Mouse (Mus musculus): ENCODE data around the gene Ms4a13.
"Not testable (repeated sequence)": the region's sequence is repeated elsewhere in the genome, so short reads cannot be mapped to it uniquely, and the experiment has no call there.

Ms4a13 gene

DNA sequence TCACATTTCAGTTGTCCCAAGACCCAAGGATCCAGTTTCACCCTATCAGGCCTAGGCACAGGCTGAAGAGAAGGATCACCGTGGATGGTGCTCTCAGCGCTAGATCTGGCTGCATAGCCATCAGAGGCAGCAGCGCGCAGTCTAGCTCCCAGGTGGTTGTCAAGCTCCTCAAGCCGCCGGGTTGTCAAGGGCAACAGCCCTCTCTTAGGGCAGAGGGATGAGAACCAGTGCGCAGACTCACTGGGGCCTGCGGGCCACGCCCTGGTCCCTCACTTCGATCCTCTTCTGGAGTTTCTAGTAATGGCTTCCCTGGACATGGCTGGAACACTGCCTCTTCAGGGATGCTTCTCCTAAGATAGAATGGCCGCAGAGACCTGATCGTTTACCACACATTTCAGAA, at the start of gene Ms4a13:
TSS of gene Ms4a13 (minus strand) at position 192 of the 400 bp plus-strand sequence.
- no peak for DNase-seq (ENCODE audit: low spot score)

DNA sequence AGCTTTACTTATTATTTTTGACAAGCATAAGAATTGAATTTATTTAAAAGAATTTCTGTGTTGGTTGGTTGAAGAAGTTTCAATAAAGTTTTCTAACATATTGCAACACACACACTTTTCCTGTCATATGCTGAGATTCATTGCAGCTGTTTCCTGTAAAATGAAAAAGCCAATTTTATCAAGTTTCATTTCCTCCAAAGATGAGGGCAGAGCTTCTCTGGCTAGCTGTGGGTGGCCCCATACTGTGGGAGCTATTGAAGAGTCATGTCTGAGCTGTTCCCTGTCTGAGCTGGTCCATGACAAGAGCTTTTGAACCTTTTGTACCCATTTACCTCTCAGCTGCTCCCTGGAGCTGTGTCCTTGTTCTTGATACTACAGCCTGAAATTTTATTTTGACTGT, 47.7 kb upstream of the Ms4a13 start:
- DNase-seq (ENCODE audit: low spot score): no peak

DNA sequence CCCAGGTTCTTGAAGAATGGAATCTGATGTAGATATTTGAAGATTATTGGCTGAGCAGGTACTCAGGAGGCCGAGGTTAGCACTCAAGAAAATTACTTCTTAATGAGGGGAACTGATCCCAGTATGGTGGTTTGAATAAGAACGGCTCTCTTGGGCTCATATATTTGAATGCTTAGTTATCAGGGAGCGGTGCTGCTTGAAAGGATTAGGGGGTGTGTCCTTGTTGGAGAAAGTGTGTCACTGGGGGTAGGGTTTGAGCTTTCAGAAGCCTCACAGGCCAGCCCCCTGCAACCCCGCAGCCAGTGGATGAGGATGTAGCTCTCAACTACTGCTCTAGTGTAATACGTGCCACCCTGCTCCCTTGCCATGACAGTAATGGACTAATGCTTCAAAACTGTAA, 46.0 kb upstream of the Ms4a13 start:
- DNase-seq (ENCODE audit: low spot score): no peak

DNA sequence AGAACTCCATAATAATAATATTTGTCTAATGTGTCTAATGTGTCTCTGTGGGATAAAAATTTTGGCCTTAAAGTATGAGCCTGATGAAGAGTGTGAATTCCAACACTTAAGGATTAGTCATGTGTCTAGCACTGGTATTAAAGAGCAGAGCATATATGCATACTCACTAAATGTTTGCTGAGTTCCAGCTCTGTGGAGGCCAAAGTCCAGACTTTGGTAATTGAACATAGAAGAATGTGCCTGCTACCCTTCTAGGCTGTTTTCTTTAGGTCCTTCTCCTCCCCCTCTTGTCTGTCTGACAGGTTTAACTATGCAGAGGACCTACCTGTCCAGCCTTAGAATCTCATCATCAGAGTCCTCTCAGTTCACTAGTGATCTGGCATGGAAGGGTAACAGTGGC, 39.3 kb upstream of the Ms4a13 start:
- DNase-seq (ENCODE audit: low spot score): no peak

DNA sequence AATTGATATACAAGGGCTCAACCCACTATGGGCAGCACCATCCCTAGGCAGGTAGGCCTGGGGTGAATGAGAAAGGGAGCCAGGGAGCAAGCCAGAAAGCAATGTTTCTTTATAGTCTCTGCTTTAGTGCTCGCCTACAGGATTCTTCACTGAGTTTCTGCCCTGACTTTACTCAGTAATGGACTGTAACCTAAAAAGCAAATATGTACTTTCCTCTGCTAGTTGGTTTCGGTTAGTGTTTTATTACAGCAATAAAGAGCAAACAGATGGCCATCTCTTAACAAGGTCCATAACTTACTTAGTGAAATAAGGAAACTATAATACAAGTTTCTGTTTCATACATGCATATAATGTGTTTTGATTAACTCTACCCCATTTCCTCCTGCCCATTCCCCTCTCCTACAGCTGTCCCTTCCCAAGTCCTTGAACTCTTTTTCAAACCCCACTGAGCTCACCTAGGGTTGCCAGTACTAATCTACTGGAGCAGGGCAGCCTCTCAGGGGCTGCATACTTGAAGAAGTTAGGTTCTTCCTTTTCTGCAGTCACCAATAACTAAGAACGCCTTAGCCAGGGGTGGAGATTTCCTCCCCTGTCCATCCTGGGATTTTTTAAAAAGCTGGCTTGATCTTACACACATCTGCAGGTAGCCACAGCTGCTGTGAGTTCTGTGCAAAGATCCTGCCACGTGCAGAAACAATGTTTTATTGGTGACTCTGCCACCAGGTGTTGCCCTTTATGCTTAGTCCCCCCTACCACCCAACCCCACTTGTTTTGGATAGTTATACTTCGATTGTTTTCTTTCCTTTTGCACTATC, 38.6 kb upstream of the Ms4a13 start:
- DNase-seq (ENCODE audit: low spot score): no peak

DNA sequence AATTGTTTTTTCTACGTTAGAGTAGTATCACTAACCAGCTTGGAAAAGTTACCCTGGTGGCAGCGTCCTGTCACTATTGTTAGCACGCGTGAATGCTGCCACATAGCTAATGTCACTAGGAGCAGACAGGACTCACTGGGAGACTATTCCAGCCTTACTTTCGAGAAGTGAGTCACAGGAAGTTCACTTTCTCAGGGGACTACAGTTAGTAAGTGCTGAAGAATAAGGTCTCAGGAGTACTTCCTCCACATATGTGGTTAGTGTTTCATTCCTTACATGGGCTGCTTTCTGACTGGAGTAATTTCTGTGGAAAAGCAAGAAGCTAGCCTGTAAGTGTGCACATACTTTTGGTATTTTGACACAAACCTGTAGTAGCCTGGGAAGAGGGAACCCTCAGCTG, 37.7 kb upstream of the Ms4a13 start:
- no peak for DNase-seq (ENCODE audit: low spot score)

DNA sequence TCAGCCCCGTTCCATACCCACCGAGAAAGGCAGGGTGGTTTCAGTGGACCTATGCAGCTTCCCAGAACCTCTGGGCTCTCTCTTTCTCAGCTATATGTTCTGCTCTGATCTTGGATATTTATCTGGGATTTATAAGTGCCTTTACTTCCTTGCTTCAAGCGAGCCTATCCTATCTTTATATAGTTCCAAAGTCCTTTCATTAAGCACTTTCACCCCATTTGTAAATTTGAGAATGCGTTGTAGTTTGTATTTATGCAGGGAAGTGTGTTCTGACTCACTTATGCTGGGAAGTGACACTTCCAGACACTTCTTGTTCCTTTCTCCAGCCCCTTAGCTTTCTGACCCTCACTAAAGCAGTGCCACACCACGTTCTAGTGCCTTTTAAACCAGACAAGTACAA, 35.8 kb upstream of the Ms4a13 start, which contains the start of gene Ms4a12:
TSS of gene Ms4a12 (minus strand) at position 101 of the 400 bp plus-strand sequence.
- DNase-seq (ENCODE audit: low spot score): no peak

DNA sequence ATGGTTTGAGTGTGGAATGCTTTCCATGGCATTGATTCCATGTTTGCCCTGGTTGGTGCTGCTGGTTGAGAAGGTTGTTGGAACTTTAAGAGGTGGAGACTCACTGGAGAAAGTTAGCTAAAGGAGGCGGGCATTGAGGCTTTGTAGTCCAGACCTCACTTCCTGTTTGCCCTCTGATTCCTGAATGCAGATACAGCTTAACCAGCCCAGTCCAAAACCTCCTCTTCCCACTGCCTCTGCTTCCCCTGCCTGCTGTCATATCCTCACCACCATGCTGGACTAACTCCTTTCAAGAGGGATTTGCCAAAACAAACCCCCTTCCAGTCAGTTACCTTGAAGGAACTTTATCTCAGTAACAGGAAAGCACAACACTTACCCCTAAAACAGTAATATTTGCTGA, 4.0 kb downstream of the Ms4a13 start:
- no peak for DNase-seq (ENCODE audit: low spot score)

DNA sequence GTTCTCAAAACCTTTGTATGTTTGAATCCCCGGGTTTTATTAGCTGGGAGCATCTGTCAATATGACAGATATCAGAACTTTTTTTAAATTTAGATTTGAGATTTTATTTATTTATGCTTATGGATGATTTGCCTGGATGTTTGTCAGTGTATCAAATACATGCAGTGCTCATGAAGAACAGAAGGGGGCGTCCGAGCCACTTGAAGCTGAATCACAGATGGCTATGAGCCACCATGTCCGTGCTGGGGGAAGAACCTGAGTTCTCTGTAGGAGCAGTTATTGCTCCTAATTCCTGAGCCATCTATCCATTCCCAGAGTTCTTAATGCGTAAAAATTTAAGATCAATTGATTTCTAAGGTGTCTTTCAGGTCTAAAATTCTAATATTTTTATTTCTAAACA, 12.4 kb downstream of the Ms4a13 start:
- DNase-seq (ENCODE audit: low spot score): no peak

DNA sequence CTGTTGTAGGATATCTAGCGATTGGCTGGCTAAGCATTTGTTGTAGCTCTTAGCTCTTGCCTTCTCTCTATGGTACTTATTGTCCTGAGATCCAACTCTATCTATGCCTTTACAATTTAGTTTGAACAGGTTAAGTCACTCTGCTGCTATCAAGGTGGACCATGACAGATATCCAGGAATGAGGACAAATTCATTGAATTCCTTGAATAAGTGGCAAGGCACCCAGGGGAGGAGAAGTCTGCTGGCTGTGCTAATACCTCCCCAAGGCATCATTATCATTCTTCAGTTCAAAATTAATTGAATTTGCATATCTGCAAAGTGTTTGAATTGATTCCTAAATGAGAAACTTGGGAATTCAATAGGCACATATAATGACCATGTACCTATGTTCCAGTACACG, 19.1 kb downstream of the Ms4a13 start:
- DNase-seq (ENCODE audit: low spot score): no peak

DNA sequence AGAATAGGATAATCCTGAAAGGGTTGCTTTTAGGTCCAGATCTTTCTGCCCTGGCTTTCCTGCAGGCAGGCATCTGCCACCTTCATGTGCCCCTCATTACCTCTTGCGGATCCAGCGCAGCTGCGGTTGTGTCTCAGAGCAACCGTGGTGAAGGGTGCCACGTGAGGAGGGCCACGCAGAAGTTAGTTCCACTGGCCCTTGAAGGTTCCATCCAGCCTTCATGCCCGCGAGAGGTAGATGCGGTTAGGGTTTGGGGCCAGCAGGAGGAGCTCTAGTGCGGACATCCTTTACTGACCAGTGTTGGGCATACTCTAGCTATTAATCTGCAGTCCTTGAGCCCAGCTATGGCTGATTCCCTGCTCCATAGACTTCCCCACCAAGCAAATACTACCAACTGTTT, 31.4 kb downstream of the Ms4a13 start, which contains the start of gene 1700025F22Rik:
TSS of gene 1700025F22Rik (minus strand) at position 149 of the 400 bp plus-strand sequence.
- DNase-seq (ENCODE audit: low spot score): no peak

DNA sequence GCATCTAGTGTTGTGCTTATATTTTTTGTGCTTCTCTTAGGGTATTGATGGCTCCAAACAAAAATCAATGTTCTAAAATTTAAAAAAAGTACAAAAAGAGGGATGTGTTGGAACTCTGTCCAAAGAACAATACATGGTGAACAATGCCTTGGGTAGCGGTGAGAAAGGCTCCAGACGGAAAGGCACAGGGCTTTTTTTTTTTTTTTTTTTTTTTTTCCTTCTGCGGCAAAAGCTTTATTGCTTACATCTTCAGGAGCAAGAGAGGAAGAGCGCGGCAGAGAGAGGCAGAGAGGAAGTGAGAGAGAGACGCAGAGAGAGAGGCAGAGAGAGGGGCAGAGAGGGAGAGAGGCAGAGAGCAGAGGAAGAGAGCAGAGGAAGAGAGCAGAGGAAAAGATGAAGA, 38.6 kb downstream of the Ms4a13 start:
- DNase-seq (ENCODE audit: low spot score): not testable (repeated sequence)

DNA sequence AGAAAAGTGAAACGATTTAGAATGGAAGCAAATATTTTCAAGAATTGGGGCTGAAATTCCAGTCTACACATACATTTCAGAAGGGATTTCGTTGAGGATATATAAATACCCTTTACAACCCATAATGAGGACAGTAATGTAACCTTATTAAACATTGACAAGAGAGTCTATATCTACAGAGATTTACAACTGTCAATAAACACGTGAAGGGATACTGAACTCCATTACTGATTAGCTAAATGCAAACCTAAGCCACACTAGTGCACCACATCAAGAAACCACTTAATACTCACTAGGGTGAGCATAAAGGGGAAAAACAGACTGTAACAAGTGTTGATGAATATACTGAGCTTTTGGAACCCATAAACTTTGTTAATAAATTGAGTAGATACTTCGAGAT, 61.2 kb downstream of the Ms4a13 start:
- no peak for DNase-seq (ENCODE audit: low spot score)

DNA sequence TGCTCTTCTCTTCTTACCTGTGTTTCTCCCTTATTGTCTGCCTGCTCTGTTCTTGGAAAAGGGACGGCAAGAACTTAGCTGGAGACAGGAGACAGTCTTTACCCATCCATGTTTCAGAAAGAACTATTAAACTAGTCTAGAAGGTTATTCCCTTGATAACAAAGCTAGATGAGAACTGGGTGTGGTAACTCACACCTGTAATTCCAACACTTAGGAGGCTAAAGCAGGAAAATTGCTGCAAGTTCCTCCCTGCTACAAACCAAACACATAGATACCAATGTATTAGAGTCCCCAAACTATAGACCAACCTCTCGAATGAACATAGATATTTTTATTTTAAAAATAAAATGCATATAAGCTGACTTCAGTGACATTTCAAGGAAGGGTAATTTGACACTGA, 61.7 kb downstream of the Ms4a13 start:
- no peak for DNase-seq (ENCODE audit: low spot score)

DNA sequence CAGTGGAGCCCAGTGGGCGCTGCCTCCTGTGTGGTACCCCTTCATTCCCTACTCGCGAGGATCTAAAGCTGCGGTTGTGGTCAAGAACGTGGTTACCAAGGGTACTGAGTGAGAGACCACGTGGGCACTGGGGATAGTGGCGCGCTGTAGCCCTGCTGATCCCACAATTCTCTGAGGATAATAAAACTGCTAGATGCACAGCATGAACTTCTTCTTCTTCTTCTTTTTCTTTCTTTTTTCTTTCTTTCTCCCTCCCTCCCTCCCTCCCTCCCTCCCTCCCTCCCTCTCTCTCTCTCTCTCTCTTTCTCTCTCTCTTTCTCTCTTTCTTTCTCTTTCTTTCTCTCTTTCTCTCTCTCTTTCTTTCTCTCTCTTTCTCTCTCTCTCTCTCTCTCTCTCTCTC, 65.8 kb downstream of the Ms4a13 start, which contains the start of gene 1700017D01Rik:
TSS of gene 1700017D01Rik (minus strand) at position 101 of the 400 bp plus-strand sequence.
- DNase-seq (ENCODE audit: low spot score): not testable (repeated sequence)

DNA sequence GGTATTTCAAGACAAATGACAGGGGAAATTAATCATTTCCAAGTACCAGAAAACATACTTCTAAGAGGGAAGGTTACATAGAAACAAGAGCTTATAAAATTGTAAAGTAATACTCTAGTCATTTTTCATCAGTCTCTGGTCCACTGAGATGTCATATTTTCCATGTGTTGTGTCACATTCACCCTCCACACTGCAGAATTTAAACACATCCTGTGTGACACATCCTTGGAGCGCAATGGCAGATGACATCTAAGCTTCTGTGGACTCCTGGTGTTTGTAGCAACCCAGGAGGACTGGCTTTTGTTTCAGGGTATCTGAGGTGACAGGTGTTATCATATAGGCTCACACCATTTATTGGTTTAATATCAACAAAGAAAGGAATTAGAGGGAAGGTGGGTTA, 66.8 kb downstream of the Ms4a13 start:
- no peak for DNase-seq (ENCODE audit: low spot score)

DNA sequence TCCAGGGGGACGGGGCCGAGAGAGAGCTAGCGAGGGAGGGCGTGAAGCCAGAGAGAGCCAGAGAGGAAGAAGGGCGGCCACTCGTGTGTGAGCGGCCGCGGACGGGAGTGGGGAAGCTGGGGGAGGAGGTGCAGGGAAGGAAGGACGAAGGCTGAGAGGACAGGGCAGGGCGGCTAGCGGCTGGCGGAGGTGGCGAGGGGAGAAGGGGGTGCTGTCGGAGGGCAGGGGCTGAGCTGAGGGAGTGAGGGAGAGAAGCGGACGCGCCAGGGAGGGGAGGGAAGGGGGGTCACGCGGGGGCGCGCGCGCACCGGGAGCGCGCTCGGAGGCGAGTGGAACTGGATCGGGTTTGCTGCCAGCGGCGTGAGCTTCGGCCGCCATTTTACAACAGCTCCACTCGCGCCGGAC, 75.5 kb downstream of the Ms4a13 start:
- peak; percentile 6 for DNase-seq (ENCODE audit: low spot score)

Measured in urinary bladder, postnatal 25 days (tissue).